Mouse (Mus musculus): ENCODE results near the gene Exosc5.

Gene Exosc5

DNA sequence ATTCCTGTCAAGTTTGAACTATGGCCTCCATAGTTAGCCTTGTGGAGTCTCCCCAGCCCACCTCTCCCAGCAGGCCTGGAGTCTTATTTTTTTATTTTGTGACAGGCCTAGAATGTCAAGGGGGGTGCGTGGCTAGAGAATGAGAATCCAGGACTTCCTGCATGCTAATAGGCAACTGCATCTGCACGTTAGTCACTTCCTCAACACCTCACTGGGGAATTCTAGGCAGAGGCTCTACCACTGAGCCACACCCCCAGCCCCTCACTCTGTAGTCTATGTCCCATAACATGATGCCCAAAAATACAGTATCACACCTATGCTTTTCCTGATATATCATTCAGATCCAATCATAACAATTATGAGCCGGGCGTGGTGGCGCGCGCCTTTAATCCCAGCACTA lies 18.0 kb downstream of the Exosc5 start:
- no peak for DNase-seq (ENCODE audit: low read depth, low spot score)

DNA sequence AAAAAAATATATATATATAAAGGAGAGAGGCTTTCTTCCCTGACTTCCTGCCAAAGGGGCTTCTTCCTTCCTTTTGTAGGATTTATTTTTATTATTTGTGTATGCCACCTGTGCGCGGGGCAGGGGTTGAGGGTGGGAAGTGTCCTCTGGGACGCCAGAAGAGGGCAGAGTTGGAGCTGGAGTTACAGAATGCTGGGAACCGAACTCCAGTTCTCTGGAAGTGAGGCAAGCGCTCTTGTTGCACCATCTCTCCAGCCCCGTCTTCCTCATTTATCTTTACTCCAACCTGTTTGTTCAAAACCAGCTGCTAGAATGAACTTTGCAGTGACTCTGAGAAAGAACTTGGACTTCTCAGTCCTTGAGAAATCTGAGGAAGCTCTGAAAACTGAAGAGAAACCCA lies 21.0 kb downstream of the Exosc5 start:
- no peak for DNase-seq (ENCODE audit: low read depth, low spot score)

DNA sequence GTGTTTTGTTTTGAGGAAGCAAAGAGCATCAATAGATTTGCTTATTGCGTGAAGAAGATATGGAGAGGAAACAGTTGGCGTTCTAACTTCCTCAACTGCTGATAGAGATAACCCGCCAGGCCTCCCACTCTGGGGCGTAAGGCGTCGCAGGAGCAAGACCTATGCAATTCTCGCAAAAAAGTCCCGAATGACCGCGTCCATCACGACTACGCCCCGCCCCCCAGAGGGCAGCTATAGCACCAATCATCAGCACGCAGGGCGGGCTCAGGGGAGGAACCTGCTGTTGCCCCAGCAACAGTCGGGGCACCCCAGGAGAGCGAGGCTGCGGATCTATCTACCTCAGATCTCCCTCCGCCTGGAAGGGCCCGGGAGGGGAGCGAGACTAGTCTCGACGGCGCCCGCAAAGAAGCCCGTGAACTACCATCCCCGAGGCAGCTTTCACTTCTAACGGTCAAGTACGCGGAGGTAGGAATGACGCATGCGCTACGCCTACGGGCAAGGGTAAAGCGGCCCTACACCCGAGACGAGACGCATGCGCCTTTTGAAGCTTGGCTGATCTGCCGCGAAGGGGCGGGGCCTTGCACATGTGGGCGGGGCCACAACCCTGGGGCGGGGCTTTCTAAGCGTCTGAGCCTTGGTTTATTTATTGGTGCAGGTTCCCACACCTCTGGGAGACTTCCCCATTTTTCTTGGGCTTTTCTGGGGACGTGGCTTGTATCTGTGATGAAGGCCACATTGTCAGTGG lies 21.7 kb downstream of the Exosc5 start, which contains the start of gene B9d2:
Gene B9d2 (plus strand): TSS at position 267 of the 745 bp plus-strand sequence.
- DNase-seq (ENCODE audit: low read depth, low spot score), result peak; percentile 89

DNA sequence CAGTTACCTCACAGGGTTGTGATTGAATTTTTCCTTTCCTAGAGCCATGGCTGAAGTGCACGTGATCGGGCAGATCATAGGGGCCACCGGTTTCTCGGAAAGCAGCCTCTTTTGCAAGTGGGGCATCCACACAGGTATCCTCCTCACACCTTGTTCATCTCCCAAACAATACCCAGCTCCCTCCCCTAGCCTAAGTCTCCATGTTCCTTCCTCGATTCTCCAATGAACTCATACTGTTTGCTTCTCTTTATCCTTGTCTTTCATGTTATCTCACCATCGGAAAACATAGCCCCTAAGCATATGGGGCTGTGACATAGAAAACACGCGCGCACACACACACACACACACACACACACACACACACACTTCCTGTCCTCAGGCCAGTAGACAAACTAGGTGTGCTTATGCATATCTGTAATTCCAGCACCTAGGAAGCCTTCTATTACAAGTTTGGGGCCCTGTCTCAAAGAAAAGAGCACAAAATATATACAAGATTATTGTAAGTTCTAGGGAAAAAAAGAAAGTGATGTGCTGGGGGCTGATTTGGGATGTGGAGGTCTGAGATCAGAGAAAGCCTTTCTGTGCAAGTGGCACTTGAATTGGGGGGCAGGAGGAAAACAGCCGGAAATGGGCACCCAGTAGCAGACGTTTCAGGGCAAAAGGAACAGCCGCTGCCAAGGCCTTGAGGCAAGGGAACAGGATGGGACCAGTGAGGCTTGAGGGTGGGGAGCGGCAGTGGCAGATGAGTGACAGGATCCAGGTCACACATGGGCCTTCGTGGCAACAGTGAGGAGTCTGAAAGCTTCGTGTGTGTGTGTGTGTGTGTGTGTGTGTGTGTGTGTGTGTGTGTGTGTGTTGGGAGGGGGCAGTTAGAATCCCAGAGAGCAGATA lies 22.6 kb downstream of the Exosc5 start:
- DNase-seq (ENCODE audit: low read depth, low spot score), result no peak

DNA sequence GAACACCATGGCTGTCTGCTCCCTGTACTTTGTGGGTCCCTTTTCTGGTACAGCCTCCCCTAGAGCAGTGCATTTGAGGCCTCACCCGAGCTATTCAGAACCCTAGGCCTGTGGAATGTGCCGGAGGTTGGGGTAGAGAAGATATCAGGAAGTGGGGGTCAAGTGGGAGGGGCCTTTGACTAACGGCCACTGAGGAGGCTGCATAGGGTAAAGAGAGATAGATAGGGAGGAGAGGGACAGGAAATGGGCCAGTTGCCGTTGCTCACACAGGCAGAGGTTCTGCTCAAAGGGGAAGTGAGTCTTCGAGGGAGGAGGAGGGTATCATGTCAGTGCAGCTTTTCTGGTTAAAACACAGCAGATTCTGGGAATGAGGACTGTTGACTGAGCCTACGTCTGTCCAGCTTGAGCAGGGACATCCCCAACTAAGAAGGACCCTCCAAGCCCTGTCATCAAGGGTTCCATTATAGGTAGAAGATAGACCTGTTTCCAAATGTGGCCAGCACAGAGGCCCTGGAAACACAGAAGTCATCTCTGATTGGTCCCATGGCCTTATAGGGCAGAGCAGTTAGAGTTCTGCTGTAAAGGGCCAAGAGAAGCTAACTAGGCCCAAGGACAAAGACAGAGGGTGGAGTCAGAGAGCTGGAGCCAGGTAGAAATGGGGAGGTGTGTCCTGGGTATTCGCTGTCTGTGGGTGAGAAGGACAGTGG lies 24.7 kb downstream of the Exosc5 start:
- DNase-seq (ENCODE audit: low read depth, low spot score), result no peak

DNA sequence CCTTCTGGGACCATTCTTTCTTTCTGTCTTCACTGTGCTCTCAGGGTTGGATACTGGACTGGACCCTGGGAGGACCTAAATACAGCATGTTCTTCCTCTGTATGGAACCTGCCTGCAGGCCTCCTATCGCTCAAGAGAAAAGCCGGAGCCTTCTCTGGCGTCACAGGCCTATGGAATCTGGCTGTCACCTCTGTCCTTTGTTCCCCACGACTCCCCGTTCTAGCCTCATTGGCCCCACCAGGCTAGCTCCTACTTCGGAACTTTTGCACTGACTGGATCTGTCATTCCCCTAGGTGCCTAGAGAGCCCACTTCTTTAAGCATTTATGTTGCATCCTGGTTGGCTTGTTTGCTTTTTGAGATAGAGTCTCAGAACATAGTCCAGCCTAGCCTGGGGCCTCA lies 25.7 kb downstream of the Exosc5 start:
- DNase-seq (ENCODE audit: low read depth, low spot score), result no peak

DNA sequence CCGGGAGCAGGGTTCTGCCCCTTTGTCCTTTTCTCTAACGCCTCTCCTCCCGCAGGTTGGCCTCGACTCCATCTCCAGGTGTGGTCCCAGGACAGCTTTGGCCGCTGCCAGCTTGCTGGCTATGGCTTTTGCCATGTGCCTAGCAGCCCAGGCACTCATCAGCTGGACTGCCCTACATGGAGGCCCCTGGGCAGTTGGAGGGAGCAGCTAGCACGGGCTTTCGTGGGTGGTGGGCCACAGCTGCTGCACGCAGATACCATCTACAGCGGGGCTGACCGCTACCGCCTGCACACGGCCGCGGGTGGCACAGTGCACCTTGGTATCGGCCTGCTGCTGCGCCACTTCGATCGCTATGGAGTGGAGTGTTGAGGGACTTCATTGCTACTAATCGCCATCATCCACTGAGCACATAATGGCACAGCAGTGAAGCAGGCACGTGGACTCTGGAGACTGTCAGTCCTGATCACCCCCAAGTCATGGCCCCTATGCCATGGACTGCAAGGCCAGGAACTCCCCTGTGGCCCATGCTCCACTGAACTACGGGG lies 27.0 kb downstream of the Exosc5 start:
- no peak for DNase-seq (ENCODE audit: low read depth, low spot score)

DNA sequence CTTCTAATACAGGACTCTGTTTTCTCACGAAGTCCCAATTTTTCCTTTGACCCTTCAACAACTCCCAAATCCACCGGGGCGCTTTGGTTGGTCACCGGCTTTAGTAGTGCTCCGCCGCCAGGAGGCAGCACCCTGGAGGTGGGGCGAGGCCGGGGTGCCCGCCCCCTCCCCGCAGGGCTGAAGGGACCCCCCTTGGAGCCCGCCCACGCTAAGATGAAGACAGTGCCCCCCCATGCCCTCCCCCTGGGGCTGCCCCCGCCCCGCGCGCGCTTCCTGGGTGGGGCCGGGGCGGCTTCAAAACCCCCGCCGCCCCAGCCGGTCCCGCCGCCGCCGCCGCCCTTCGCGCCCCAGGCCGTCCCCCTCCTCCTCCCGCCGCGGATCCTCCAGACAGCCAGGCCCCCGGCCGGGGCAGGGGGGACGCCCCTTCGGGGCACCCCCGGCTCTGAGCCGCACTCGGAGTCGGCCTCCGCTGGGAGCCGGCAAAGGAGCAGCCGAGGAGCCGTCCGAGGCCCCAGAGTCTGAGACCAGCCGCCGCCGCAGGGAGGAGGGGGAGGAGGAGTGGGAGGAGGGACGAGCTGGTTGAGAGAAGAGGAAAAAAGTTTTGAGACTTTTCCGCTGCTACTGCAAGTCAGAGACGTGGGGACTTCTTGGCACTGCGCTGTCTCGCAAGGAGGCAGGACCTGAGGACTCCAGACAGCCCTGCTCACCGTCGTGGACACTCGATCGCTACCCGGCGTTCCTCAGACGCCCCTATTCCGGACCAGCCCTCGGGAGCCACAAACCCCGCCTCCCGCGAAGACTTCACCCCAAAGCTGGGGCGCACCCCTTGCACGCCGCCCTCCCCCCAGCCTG lies 27.9 kb downstream of the Exosc5 start, which contains the start of gene Tgfb1:
Gene Tgfb1 (plus strand): TSS at position 323 of the 852 bp plus-strand sequence.
- DNase-seq (ENCODE audit: low read depth, low spot score), result no peak

DNA sequence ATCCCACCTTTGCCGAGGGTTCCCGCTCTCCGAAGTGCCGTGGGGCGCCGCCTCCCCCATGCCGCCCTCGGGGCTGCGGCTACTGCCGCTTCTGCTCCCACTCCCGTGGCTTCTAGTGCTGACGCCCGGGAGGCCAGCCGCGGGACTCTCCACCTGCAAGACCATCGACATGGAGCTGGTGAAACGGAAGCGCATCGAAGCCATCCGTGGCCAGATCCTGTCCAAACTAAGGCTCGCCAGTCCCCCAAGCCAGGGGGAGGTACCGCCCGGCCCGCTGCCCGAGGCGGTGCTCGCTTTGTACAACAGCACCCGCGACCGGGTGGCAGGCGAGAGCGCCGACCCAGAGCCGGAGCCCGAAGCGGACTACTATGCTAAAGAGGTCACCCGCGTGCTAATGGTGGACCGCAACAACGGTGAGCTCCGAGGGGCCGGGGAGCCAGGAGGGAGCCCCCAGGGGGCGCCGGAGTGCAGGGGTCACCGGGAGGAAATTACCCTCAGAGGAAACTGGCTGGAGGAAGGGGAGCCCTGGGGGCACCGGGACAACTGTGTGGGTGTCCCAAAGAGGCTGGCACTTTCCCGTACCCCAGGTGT lies 28.9 kb downstream of the Exosc5 start:
- DNase-seq (ENCODE audit: low read depth, low spot score), result no peak

DNA sequence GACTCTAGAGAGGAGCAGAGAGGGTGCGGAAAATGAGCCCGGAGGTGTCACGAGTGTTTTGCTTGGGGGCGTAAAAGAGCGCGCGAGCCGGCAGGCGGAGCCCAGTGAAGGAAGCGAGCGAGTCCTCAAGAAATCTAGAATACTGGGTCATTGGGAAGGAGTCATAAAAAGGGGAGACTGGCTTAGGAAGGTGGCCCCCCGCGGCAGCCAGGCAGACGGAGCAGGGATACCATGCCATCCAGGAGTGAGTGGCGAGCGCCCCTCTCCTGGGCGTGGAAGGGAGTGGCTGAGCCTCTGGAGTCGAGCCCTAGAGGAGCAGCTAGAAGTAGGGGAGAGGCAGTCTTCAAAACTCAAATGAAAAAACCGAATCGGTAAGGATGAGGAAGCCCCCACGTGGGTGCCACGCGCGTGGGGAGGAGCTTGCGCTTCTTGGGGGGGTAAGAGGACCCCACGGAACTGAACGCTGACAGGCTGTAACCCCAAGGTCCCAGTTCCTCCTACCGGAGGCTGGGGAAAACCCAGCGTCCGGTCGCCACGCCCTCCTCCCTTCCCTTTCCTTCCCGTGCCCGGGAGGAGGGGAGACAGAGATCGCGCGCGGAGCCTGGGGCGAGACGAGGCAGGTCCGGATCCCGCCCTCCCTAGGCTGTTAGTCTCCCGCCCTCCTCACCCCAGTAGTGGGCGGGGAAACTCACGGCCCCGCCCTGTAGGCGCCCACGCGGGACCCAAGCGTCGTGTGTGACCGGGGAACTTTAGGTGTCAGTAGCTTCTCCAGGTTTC lies 30.0 kb downstream of the Exosc5 start:
- DNase-seq (ENCODE audit: low read depth, low spot score), result no peak

DNA sequence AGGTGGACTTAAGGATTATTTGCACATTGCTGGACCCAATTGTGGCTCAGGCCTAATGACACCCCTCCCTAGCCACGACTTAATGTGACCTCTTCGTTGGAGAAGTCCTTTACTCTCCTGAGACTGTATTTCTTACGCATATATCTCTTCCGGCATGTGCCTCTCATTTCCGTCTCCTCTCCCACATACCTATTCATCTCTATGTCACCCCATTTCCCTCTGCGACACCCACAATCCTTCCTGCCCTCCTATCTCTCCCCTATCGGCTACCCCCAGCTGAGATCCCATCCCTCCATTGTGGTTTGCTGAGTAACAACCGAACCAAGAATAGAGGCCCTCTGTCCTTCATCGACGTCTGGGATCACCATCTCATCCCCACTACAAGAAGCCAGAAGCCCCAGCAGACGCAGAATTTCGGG lies 30.6 kb downstream of the Exosc5 start:
- DNase-seq (ENCODE audit: low read depth, low spot score), result no peak

DNA sequence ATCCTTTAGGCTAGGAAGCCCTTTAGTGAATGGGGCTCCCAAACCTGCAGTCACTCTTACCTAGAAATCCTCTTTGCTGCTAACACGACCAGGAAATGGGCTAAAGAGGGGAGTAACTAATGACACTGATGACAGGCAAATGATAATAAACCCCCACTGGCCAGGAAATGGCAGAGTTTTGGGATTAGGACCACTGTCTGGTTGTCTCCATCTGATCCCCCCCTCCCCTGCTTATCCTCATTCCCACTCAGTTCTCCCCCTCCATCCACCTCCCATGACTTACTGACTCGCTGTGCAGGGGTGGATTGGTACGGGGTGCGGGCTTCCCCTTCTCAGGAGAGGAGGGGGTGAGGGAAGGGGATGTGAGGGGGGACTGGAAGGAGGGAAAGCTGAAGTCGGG lies 31.1 kb downstream of the Exosc5 start:
- DNase-seq (ENCODE audit: low read depth, low spot score), result no peak

DNA sequence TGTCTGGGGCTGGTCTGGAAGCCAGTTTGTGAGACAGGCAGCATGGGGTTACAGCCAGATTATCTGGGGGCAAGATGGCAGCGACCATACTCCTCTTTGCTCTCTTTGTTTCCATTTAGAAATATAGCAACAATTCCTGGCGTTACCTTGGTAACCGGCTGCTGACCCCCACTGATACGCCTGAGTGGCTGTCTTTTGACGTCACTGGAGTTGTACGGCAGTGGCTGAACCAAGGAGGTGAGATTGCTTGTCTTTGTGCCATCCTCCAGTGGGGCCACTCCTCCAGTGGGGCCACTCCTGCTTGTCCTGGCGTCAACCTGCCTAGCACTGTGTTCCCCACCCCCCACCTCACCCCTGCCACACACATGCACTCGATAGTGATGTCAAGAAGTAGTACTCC lies 35.1 kb downstream of the Exosc5 start:
- DNase-seq (ENCODE audit: low read depth, low spot score), result no peak

DNA sequence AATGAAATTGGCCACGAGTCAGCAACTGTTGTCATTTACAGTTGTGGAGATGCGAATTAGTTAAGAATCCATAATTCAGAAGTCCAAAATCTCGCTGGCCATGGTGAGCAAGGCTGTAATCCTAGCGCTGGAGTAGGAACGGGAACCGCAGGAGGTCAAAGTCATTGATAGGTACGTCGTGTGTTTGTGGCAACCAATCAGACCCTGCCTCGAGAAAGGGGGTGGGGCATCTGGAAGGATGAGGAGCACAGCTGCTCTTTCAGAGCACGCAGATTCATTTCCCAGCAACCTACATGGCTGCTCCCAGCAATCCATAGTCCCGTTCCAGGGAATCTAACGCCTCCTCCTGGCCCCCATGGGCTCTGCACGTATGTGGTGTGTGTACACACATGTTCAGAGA lies 40.9 kb downstream of the Exosc5 start:
- DNase-seq (ENCODE audit: low read depth, low spot score), result no peak

DNA sequence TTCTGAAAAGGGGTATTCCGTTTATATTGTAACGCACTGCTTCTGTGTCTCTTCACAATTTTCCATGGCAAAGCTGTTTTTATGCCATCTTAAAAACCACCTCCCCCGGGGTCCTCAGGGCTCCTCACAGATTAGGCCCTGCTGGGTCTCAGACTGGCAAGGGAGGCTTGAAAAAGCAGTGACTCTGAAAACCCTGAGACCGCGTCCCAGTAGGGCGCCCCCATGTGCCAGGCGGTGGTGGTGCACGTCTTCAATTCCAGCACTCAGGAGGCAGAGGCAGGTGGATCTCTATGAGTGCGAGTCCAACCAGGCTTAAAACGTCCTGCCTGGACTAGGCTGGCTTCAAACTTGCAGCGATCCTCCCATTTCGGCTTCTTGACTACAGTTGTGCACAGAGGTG lies 41.8 kb downstream of the Exosc5 start:
- DNase-seq (ENCODE audit: low read depth, low spot score), result no peak

DNA sequence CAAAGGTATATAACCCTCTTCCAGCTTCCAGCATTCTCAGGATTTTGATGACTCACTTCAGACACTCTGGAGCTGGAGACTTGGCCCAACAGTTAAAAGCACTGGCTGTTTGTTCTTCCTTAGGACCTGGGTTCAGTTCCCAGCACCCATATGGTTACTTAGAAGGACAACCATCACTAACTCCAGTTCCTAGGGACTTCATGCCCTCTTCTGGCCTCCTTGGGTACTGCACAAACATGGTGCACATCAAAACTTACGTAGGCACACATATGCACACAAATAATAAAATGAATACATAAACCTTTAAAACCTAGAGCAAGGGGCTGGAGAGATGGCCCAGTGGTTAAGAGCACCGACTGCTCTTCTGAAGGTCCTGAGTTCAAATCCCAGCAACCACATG lies 43.4 kb downstream of the Exosc5 start:
- DNase-seq (ENCODE audit: low read depth, low spot score), result no peak

DNA sequence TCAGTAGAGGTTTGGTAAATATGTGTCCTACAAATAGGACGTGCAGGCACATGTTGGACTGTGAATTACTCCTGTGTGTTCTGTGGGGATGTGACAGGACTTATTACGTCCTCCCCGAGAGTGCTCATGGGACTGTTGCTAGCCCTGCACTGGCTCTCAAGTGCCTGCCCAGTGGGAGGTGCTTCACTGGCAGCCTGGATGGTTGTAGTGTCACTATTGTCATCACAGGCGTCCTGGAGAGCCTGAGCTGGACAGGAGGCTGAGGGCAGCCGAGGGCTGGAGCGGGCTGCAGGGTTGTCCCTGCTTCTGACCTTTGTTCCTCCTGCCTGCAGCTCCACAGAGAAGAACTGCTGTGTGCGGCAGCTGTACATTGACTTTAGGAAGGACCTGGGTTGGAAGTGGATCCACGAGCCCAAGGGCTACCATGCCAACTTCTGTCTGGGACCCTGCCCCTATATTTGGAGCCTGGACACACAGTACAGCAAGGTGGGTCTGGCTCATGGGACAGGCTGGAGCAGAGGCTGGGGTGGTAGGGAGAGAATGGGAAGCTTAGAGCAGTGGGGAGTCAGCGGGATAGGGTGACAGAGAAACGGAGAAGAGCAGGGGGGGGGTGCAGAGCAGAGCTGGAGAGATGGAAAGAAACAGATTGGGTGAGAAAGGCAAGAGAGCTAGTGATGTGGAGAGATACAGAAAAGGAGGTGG lies 45.0 kb downstream of the Exosc5 start:
- DNase-seq (ENCODE audit: low read depth, low spot score), result no peak

DNA sequence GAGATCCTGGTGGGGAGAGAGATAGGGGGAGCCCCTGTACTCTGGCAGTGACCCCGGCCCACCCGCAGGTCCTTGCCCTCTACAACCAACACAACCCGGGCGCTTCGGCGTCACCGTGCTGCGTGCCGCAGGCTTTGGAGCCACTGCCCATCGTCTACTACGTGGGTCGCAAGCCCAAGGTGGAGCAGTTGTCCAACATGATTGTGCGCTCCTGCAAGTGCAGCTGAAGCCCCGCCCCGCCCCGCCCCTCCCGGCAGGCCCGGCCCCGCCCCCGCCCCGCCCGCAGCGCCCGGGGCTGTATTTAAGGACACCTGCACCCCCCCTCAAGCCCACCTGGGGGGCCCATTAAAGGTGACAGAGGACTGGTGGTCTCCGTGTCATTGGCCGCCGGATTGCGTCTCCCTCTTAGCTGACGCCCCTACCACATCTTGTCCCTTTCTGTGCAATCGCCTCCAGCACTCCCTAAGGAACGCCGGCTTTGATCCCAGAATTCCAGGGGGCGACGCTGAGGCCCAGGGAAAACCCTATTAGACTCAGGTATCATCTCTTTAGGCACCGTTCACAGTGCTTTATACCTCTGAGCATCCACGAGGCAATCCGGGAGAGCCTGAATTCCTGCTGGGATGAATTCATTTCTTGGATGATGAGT lies 45.9 kb downstream of the Exosc5 start:
- DNase-seq (ENCODE audit: low read depth, low spot score), result no peak
